ENCODE assay signal across 11 mouse cellular contexts in the genomic region with DNA sequence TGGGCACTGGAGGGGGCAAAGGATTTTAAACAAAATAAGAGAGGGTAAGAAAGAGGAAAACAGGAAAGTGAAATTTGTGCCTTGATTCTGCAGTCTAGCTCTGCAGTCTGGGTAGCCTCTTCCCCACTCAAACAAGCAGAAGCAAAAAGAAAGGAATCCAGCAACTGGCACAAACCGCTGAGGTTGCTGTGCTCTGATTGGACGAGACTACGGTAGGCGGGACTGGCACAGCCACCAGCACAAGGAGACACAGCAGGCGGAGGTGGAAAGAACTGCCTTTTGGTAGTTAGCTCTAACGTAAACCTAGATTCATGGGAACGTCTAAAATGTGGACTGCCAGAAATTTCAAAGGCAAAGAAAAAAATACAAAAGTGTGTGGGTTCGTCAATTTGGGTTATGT. TPM values are rescaled to one million over a fixed set of nuclear protein-coding genes. Genes with fewer than 3 reads are reported as not detected.
DNase-seq lines count a peak whose midpoint lies in the region; ATAC-seq lines count a peak whose summit lies in the region.
"Had no signal": no experiment of that assay in that cellular context is flagged by ENCODE, and none has a peak within 500 bp of the region (broad histone marks: within the 10 kb centered on the region; RNA-seq: fewer than 3 reads in every experiment).

No protein-coding gene starts in this region.

- DNase-seq in heart, adult 18-20 months = no peak
- peak; percentile 83 to 88 for DNase-seq in cerebellum, postnatal 25 days
- peak; percentile 41 for DNase-seq in hindbrain, embryonic 10.5 days (ENCODE audit: low spot score)
- DNase-seq in neural tube, embryonic 11.5 days (ENCODE audit: low spot score) = peak; percentile 53
- no peak for DNase-seq in frontal cortex, postnatal 10 days (ENCODE audit: low spot score in 2 of 2)
- DNase-seq in left cerebral cortex, adult 8-10 months (ENCODE audit: low spot score in 2 of 2) = no peak
- no peak for DNase-seq in right cerebral cortex, postnatal 36 days (ENCODE audit: low spot score in 2 of 2)
- DNase-seq: right cerebral cortex, adult 18-20 months had no signal

- H3K27ac ChIP-seq in heart, embryonic 12.5 days (ENCODE audit: poor library complexity, severe bottlenecking) = no peak overlapping the region
- H3K27ac ChIP-seq in hindbrain, embryonic 10.5 days = no peak overlapping the region
- no peak overlapping the region for H3K27ac ChIP-seq in neural tube, embryonic 11.5 days (ENCODE audit: low read depth, low read length)
- H3K27ac ChIP-seq: lung, embryonic 15.5 days had no signal

- peaks cover under 1% of the 10 kb centered on the region; the same call in 1 of the 2 replicates for H3K4me1 ChIP-seq in heart, embryonic 12.5 days (replicated peaks)
- H3K4me1 ChIP-seq in hindbrain, embryonic 10.5 days (replicated peaks) = peaks cover 13% of the 10 kb centered on the region
- no peaks in the 10 kb centered on the region for H3K4me1 ChIP-seq in neural tube, embryonic 11.5 days (ENCODE audit: control insufficient read depth, insufficient read depth, low read length)
- H3K4me1 ChIP-seq: lung, embryonic 15.5 days had no signal

- no peaks in the 10 kb centered on the region for H3K36me3 ChIP-seq in heart, embryonic 12.5 days
- H3K36me3 ChIP-seq in hindbrain, embryonic 10.5 days = no peaks in the 10 kb centered on the region
- H3K36me3 ChIP-seq in neural tube, embryonic 11.5 days (ENCODE audit: control insufficient read depth, insufficient read depth, low read length) = no peaks in the 10 kb centered on the region
- H3K36me3 ChIP-seq: lung, embryonic 15.5 days had no signal

- ATAC-seq in heart, embryonic 12.5 days (ENCODE audit: insufficient number of reproducible peaks, low FRiP score) = 0 out of 2 replicates have a peak, but pooled peaks have one; percentile 22
- peak; percentile 81 for ATAC-seq in neural tube, embryonic 11.5 days (ENCODE audit: insufficient read depth, low FRiP score, low TSS enrichment)

- no peak overlapping the region for H3K4me3 ChIP-seq in heart, embryonic 12.5 days
- H3K4me3 ChIP-seq in hindbrain, embryonic 10.5 days = no peak overlapping the region
- no peak overlapping the region for H3K4me3 ChIP-seq in neural tube, embryonic 11.5 days (ENCODE audit: low read depth, low read length)
- H3K4me3 ChIP-seq: lung, embryonic 15.5 days had no signal

- no peak overlapping the region for H3K9ac ChIP-seq in heart, embryonic 12.5 days
- no peak overlapping the region for H3K9ac ChIP-seq in neural tube, embryonic 11.5 days (ENCODE audit: low read length)
- H3K9ac ChIP-seq: lung, embryonic 15.5 days had no signal

- H3K4me2 ChIP-seq in heart, embryonic 12.5 days = no peak overlapping the region
- H3K4me2 ChIP-seq in neural tube, embryonic 11.5 days (ENCODE audit: low read depth) = no peak overlapping the region
- H3K4me2 ChIP-seq: lung, embryonic 15.5 days had no signal

- no peaks in the 10 kb centered on the region for H3K9me3 ChIP-seq in heart, embryonic 12.5 days (replicated peaks)
- no peaks in the 10 kb centered on the region for H3K9me3 ChIP-seq in hindbrain, embryonic 10.5 days
- H3K9me3 ChIP-seq in neural tube, embryonic 11.5 days (ENCODE audit: control insufficient read depth, low read length) = no peaks in the 10 kb centered on the region
- H3K9me3 ChIP-seq: lung, embryonic 15.5 days had no signal

- WGBS in heart, embryonic 12.5 days = 5% methylated on average over 8 of the region's 8 CpGs
- WGBS in hindbrain, embryonic 10.5 days = 3% methylated on average over 8 of the region's 8 CpGs
- WGBS in neural tube, embryonic 11.5 days = 1% methylated on average over 8 of the region's 8 CpGs

- H3K27me3 ChIP-seq in heart, embryonic 12.5 days (replicated peaks) = peaks cover 80% of the 10 kb centered on the region
- peaks cover 80% of the 10 kb centered on the region for H3K27me3 ChIP-seq in hindbrain, embryonic 10.5 days (ENCODE audit: insufficient read depth, poor library complexity, severe bottlenecking)
- peaks cover 71% of the 10 kb centered on the region for H3K27me3 ChIP-seq in neural tube, embryonic 11.5 days (ENCODE audit: control insufficient read depth, insufficient read depth, low read length)

RNA-seq across cellular contexts. Expression of a gene that starts 11.4 kb away (rescaled TPM):
- not detected in 2 replicates for polyA plus RNA-seq in heart, embryonic 12.5 days (2016; fragmentation: Nextera tagmentation; extraction: Ambion mirVana)
- not detected for total RNA-seq in heart, adult 18-20 months (2021)
- 1.1 and 1.4 TPM in 2 replicates for polyA plus RNA-seq in hindbrain, embryonic 10.5 days (2016; fragmentation: Nextera tagmentation; extraction: Ambion mirVana)
- 3.9 and 4.2 TPM in 2 replicates for polyA plus RNA-seq in neural tube, embryonic 11.5 days (2014; fragmentation: Nextera tagmentation; extraction: Ambion mirVana)
- total RNA-seq in left cerebral cortex, adult 8-10 months (2022) = 1 to 10 TPM in 2 of 4 experiments, under 1 TPM in 2; 0.55 to 1.2 (median 0.94) TPM
- total RNA-seq: heart, postnatal 25 days had no signal
- polyA plus RNA-seq: lung, embryonic 15.5 days had no signal

Comparison
In these comparisons a context has a peak if more than half of its experiments do, and no peak if none do; other contexts are left out.
1. DNase-seq: peak in cerebellum, postnatal 25 days (2 of 2), hindbrain, embryonic 10.5 days (single experiment) and neural tube, embryonic 11.5 days (single experiment); none in heart, adult 18-20 months (0 of 2), frontal cortex, postnatal 10 days (0 of 2), left cerebral cortex, adult 8-10 months (0 of 2) and right cerebral cortex, postnatal 36 days (0 of 2).